Mouse (Mus musculus): ENCODE measurements around the gene Vipas39.

DNA sequence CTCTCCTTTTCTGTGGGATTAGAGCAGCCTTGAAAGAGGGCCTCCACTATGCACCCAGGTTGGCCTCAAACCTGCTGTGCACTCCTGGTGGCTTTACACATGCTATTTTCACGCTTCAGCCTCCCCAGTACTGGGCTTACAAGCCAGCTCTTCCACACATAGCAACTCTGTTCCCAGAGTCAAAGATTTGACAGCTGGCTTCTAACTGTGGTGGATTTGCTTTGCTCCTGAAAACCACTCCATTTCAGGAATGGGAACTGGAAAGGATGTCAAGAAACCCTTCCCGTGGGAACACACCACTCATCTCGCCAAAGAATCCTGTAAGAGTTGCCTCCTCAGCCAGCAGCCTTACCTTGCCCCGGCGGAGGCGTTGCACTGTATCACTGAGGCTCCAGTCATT, 12.2 kb downstream of the Vipas39 start:
- TF ChIP-seq CTCF (IDR thresholded peaks at IDR 0.05; ENCODE audit: control insufficient read depth, insufficient read depth, low read length), result no peak
- no peak for TF ChIP-seq POLR2A (IDR thresholded peaks at IDR 0.05; ENCODE audit: borderline replicate concordance, control insufficient read depth, low read depth, low read length)
